Mouse (Mus musculus): Measurements from ENCODE around the gene Iqsec1.

DNA sequence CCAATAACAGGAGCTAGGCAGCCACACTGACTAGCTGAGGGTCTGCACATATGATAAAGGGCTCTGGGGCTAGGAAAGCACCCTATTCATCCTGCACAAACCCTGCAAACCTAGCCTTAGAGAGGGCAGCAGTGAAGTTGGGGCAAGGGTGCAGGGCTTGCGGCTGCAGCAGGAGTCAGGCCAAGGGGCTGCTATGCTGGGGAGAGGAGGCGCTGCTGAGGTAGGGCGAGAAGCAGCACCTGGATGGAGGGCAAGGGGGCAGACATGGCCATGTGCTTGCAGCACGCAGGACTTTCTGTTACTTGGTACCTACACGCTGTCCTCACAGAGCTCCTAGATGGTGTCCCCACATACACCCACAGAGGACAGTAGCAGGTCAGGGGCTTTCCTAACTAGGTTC, 246.8 kb downstream of the Iqsec1 start:
- TF ChIP-seq CTCF (IDR thresholded peaks at IDR 0.05; ENCODE audit: borderline replicate concordance, control insufficient read depth, extremely low read depth, insufficient read depth, low read length, poor library complexity) (no peak), POLR2A (IDR thresholded peaks at IDR 0.05; ENCODE audit: control insufficient read depth, extremely low read depth, insufficient read depth, low read length, poor library complexity) (no peak)
